Mouse (Mus musculus): ENCODE data around the gene Ccdc177.
"Not testable (repeated sequence)": the region's sequence is repeated elsewhere in the genome, so short reads cannot be mapped to it uniquely, and the experiment has no call there.

Ccdc177 gene

DNA sequence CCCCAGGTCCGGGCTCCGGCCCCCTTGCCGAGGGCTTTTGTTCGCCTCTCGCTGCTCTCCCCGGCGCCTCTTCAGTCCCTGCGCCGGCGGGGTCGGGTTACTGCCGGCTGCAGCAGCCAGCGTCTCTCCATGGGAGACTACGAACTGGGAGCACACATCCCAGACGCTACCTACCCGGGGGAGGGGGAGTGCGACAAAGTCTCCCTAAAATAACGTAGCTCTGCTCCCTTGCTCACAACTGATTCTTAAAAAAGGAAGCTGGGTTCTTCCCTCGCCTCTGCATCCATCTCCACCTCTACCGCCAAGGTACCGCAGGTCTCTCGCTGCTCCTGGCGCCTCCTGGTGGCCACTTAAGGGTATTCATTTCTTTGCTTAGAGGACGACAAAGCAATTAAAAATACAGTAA is at the start of gene Ccdc177:
Gene Ccdc177 (minus strand): TSS at position 292 of the 406 bp plus-strand sequence.
- peak; percentile 90 for DNase-seq (ENCODE audit: low spot score)

DNA sequence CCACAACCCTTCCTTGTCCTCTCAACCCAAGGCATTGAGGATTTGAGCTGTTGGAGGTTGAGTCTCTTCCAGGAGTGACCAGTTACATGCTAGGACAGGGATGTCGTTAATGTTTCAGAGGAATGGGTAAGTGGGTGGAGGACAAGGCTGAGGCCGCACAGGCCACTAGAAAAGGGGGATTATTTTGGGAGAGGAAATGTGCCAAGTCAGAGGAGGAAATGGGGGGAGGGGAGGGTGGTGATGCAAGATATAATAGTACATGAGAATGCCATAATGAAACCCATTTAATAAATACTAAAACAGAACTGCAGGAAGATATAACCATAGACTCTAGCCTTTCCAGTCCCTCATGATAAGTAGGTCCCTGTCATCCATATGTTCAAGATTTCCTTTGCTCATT is 49.5 kb upstream of the Ccdc177 start:
- DNase-seq (ENCODE audit: low spot score): no peak

DNA sequence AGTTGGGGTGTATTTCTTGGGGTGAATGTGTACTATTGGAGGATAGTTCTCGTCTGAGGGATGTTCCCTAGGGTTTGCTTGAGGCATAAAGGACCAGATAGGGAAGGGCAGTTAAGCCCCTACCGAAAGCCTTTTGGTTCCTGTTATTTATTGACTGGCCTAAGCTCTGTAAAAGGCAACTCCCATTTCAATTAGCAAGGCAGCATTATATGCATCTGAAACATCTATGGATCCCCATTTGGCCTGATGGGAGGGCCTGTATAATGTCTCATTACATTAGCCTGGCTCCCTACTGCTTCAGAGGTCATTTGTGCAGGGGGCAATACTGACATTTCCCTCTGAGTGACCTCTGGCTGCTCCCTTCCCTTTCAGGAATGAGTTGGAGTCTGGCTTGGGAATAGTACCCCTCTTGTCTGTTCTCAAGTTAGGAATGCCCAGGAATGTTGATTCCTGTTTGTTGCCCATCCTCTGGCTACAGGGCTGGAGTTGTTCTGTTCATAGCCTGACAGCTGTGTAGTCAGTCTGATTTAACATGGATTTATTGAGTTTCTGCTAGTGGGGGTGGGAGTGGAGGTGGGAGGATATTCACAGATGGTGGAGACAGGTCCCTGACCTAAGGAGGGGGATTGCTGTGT is 47.1 kb upstream of the Ccdc177 start:
- no peak for DNase-seq (ENCODE audit: low spot score)

DNA sequence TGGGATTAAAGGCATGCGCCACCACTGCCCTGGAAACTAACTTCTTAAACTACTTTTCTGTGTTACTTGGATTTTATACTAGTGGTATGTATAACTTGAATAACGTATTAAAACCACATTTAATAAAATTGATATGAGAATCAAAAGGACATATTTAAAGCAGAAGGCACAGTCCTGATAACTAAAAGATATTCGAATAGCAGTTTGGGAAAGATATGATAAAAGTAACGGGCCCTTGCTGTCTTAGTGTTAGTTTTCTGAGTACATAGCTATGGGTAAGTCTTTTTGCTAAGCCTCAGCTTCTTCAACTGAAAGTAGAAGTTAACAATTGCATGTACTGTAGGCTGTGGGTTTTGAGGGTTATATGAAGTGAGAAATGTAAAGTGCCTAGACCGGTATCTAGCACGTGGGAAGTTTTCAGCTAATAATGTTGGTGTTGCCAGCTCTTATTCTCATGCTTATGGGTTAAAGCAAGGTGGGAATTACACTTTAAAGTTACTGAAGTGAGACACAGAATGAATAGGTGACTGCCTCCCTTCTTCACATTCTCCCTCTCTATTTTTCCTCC is 44.5 kb upstream of the Ccdc177 start:
- no peak for DNase-seq (ENCODE audit: low spot score)

DNA sequence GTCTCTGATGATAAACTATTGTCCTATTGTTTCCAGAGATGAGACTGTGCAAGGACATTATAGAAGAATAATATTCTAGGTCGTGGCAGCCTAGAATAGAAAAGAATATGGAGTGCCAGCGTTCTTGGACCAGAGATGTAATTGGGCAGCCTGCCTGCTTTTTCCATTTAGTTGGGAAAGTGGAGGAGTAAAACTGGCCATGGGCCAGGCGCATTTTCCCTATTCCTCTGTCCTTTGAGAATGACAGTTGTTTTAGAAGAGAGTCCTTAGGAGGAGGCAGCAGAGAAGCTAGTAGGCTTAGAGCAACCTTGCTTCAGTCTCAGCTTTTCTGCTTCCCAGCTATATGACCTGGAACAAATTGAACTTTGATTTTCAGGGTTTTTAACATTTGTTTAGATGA is 43.4 kb upstream of the Ccdc177 start:
- DNase-seq (ENCODE audit: low spot score): peak; percentile 52

DNA sequence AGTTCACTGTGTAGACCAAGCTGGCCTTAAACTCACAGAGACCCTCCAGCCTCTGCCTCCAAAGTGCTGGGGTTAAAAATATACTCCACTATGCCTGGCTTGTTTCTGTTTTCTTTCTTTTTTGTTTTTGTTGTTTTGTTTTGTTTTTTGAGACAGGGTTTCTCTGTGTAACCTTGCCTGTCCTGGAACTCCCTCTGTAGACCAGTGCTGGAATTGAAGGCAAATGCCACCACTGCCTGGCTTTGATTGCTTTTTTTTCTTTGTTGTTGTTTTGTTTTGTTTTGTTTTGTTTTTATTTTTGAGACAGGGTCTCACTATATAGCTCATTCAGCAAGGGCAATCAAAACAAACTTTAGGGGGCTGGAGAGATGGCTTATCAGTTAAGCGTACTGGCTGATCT is 41.0 kb upstream of the Ccdc177 start:
- no peak for DNase-seq (ENCODE audit: low spot score)

DNA sequence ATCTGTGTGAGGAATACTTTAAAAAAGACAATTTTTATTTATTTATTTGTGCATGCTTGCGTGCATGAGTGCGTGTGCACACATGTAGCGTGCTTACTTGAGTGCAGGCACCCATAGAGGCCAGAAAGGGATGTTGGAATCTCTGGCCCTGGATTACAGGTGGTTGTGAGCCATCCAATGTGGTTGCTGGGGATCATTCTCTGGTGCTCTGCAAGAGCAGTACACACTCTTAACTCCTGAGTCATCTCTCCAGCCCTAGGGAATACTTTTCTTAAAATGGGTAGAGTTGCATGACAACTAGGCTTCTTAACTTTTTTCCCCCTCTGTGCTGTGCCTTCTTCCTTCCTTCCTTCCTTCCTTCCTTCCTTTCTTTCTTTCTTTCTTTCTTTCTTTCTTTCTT is 39.7 kb upstream of the Ccdc177 start:
- no peak for DNase-seq (ENCODE audit: low spot score)

DNA sequence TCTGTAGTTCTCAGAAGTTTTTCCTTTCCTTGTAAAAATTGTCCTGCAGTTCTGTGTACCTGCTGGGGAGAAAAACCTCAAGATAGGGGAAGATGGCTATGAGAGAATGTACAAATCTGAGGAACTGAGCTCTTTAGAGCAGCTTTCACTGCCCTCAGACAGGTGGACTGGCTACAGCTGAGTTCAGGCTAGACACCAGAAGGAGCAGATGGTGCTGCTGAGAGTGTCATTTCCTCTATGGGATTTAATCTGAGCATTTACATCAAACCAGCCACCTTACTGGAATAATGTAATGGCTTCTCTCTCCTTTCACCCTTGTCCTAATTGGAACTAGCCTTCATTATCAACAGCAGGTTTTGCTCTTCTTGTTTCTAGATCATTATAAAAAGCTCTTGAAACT is 37.8 kb upstream of the Ccdc177 start:
- no peak for DNase-seq (ENCODE audit: low spot score)

DNA sequence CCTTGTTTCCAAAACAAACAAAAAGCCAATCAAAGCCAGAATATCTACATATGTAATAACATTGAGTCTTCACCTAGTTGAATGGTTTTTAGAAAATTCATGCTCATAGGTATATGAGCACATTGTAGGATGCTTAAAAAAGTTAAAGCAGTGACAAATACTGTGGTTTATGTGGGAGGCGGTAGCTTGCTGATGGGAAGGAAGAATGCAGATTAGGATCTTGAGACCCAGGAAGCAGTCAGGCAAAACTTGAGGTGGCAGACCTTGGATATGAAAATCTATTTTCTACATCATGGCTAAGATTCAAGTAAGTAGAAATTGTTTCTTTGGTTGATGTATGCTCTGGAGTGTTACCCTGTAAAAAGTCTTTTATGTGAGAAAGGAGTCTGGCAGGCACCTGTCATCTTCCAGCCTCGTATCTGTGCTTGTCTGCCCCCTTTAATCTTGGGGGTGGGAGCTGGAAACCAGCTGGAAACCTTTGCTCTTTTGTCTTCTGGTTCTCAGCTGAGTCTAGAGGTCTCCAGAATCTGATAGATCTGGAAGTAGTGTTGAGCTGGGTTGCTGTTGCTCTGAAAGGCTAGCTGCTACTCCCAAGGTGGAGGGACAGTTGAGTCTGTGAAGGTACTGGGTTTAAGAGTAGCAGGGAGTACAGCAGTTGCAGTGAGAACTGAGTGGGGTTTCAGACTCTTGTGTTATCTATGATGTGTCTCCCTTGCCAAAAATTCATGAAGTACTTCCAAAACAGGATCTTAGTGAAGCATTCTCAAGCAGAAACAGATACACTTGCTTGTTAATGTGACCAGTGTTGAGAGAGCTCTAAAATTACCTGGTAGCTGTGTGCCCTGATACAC is 34.7 kb upstream of the Ccdc177 start:
- no peak for DNase-seq (ENCODE audit: low spot score)

DNA sequence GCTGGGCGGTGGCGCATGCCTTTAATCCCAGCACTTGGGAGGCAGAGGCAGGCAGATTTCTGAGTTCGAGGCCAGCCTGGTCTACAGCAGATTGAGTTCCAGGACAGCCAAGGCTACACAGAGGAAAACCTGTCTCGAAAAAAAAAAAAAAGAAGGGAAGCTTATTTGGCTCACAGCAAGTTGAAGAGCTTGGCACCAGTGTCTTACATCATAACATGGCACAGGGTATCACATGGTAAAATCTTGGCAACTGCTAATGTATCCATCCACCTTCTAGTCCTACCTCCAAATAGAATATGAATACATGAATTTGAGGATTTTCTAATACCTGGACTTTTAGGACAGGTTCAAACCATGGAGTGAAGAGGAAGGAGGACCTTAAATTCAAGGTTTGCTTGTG is 34.0 kb upstream of the Ccdc177 start:
- no peak for DNase-seq (ENCODE audit: low spot score)

DNA sequence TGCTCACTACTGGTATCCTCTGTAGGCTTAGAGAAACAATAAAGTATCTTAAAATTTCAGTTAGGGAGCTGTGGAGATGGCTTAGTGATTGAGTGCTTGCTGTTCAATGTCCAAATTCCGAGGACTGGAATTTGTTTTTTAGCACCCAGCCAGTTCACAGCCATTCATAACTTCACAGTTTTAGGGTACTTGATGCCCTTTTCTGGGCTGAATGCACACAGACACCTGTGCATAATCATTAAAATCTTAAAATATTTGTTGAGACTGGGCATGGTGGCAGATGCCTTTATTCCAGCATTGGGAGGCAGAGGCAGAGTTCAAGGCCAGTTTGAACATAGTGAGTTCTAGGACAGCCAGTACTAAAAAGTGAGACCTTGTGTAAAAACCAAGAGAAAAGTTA is 33.0 kb upstream of the Ccdc177 start:
- no peak for DNase-seq (ENCODE audit: low spot score)

DNA sequence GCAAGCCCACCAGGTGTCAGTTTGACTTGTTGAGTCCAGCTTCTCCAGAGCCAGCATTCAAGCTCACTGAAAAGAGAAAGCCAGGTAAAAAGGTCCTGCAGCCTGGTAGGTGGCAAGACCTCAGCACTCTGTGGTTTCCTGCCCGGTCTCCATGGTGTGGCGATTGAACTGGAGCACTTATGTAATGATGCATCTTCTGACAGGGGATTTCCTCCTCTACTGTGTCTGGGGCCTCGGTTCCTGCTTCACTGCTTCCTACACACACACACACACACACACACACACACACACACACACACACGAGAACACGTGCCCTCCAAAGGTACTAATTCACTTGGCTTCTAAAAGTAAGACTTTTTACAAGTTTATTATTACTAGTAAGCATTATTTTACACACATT is 32.4 kb upstream of the Ccdc177 start:
- DNase-seq (ENCODE audit: low spot score): no peak

DNA sequence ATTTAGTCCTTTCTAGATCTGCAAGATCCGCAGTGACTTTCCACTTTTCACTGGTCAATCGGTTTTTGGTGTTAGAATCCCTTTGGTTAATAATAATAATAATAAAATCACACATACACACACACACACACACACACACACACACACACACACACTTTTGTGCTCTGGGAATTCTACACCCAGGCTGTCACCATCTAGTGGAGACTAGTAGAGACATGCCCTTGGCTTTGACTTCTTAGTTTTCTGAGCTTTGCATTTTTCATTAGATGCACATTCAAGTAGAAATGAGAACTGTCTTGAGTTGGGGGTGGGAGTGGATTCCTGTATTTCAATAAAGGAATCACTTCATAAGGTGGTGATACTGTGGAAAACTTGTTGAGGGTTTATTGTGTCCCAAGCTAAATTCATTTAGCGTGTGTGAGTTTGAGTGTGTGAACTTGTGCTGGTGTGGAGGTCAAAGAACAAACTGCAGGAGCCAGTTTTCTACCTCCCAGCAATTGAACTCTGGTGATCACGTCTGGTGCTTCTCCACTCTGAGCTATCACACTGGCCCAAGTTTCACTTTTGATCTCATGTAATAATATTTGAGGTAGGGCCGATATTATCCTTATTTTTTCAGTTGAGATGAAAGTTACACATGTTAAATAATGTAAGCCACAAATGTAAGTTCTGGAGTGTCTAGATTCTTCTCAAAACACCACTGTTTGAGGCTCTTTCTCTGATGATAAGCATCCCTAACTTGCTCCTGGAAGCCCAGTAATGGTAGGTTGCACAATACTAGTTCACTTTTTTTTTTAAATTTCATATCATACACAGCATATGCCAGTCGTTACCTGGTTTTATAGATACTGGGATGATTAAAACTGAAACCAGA is 31.3 kb upstream of the Ccdc177 start:
- DNase-seq (ENCODE audit: low spot score): peak; percentile 35

DNA sequence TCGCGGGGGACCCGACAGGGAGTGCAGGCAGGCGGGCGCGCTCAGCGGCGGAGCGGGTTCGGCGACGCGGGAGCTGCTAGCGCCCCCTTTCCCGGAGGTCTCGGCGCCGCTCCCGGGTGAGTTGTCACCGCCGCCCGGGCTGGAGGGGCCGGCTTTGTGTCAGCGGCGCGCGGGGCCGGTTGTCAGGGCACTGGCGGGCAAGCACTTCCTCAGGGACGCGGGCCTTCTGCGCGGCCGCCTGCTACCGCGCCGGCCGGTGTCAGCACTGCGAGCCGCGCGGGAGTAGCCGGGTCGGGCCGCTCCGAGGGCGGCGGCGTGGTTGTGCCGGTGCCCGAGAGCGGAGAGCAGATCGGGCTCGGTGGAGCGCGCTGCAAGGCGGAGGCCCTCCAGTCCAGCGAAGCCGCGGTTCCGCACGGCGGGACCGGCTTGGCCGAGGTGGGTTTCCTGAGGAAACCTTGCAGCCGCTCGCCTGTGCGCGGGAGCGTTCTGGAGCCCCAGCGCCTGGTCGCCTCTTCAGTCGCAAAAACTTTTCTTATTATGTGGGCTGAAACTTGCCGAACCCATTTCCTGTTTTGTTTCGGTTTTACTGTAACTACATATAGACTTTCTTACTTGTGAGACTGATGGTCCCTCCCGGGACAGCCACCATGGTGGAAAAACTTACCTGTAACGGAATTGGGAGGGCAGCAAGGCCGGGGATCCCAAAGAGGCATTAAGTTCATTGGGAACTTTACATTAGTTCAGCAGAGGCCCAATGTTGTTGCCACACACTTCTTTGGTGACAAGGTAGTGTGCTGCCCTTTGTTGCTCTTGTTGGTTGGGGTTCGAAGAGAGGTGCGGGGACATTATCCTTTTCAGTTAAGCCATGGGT is 30.4 kb upstream of the Ccdc177 start:
- DNase-seq (ENCODE audit: low spot score): no peak

DNA sequence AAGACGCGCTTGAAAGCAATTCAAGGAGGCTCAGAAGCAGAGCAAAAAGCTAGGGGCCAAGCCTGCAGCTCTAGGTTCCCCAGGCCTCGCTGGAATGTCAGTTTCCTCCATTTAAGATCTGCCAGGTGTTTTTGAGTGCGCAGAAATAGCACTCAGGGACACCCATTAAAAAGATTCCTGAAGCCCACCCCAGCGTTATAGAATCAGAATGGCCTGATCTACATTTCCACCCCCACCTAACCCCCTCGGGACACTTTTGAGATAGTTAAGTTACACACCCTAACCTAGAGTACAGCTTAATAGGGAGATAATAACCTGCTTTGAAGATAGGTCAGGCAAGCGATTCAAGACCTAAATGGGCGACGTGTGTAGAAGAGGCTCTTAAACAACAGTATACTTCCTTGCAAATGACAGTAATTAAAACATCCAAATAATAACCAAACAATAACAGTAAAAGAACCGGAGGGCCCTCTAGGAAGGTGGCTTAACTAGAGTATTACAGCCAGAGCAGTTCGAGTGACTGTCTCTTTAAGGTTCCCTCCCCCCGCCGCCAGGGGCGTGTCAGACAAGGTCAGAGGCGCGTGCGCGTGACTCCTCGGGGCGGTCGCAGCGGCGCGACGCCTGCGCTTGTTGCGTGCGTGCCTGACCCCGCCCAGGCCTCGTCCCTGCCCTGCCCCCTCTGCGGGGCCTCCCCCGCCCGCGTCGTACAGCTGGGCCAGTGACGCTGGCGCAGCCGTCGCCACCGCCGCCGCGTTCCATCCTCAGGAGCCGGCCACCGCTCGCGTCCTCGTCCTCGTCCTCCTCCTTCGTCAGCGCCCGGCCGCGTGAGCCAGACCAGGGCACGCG is 29.6 kb upstream of the Ccdc177 start, which contains the start of gene Susd6:
Gene Susd6 (plus strand): TSS at position 662 of the 846 bp plus-strand sequence.
- peak; percentile 99 for DNase-seq (ENCODE audit: low spot score)

DNA sequence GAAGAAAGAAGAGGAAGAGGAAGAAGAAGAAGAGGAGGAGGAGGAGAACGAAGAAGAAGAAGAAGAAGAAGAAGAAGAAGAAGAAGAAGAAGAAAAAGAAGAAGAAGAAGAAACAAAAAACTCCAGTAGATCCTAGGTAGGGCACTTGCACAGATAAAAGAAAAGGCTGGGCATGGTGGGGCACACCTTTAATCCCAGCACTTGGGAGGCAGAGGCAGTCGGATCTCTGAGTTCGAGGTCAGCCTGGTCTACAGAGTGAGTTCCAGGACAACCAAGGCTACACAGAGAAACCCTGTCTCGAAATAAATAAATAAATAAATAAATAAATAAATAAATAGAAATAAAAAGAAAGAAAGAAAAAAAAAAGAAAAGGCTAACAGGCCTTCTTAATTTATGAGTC is 28.8 kb upstream of the Ccdc177 start:
- DNase-seq (ENCODE audit: low spot score): not testable (repeated sequence)

DNA sequence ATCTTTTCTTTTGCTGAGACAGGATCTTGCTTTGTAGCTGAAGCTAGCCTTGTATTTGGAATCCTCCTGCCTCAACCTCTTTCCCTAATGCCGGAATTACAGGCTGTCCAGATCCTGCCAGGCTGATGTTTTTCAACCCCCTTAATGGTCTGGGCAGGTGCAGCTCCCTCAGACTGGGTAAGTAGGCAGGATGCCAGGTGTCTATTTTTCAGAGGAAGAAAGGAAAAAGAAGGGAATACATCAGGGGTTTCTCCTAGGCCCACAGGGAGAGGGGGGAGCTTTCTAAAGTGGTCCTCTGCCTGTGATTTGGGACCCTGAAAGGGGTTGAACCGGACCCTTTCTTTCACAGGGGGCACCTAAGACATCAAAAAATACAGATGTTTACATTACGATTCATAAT is 27.7 kb upstream of the Ccdc177 start:
- no peak for DNase-seq (ENCODE audit: low spot score)

DNA sequence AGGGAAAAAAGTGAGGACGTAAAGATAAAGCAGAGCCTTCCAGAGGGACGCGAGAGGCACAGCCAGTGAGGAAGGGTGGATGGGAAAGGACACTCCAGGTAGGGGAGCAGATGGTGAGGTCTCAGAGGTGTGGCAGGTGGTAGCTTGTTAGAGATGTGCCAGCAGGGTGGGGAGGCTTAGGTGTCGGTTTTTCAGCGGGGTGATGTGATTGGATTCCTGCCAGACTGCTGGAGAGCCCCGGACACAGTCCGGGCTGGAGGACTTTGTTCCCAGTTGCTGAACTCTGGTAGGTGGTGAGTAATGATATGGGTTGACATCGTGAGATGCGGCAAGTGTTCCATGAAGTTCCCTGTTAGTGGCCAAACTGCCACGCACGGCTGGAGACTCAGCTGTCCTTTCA is 27.1 kb upstream of the Ccdc177 start:
- DNase-seq (ENCODE audit: low spot score): no peak

DNA sequence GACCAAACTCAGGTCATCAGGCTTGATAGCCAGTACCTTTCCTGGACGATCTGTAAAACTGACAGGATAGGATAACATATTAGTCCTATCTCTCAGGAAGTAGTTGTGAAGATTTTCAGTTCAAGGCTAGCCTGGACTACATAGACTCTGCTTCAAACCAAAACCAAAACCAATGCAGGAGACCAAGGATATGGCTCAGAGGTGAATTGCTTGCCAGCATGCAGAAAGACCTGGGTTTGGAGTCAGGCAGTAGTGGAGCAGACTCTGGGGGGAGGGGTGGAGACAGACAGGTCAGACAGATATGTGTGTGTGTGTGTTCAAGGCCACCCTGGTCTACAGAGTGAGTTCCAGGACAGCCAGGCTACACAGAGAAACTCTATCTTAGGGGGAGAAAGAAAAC is 26.1 kb upstream of the Ccdc177 start:
- DNase-seq (ENCODE audit: low spot score): no peak

DNA sequence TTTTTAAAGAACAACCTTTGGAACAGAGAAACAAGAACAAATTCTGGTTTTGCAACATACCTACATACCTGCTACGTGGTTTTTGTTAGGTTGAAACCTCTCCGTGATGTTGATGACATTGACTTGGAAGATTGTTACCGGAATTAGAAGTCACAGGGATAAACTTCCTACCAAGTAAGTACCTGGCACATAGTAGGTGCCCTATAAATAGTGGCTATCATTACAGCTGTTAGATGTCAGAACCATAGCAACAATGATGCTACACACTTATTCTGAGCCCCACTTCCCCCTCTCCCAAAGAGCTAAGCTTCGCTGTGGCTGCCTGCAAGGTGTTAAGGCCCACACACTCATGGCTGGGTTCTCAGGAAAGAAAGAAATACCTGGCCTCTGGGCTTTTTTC is 25.1 kb upstream of the Ccdc177 start:
- DNase-seq (ENCODE audit: low spot score): no peak
